Mouse (Mus musculus) adrenal gland, postnatal 25 days (tissue): ENCODE measurements at regions not wholly inside any gene's neighbourhood (a gene's known extent, or its start where the extent isn't known, plus 50 kb on each side); places are given as distances from the start of the nearest gene placed in this dataset.

Experiments
- DNase-seq: peaks from one replicate; pipeline ENCODE4 v3.0.0; 2021; ENCODE audit warnings: mixed read lengths

DNA sequence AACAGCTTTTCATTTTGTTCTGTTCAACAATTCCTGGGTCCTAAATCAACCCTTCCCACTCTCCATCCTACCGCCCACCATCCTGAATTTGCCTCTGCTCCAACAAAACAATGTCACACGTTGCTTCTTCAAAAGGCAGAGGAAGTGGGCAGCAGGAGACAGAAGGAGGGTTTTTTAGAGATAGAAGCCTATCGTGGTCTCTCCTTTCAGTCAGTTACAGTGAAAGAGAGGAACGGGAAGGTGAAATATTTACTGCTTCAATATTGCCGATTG is 181.7 kb downstream of the Rdh14 start:
- no peak for DNase-seq

DNA sequence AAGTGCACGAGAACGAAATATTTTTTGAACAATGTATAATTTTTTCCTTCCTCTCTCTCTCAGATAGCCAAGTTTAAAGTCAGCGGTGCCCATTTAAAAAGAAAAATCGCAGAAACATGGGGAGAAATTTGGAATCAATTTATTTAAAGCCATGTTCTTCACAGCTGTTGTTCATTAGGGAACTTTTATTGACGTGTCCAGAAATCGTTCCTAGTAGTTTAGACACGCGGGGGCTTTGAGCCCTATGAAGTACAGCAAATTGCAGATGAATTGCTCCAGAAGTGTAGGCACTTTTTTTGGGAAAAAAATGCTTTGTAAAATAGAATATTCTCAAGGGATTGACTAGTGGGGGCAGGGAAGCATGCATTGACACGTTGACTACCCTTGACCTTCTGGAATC is 182.8 kb downstream of the Rdh14 start:
- no peak for DNase-seq

DNA sequence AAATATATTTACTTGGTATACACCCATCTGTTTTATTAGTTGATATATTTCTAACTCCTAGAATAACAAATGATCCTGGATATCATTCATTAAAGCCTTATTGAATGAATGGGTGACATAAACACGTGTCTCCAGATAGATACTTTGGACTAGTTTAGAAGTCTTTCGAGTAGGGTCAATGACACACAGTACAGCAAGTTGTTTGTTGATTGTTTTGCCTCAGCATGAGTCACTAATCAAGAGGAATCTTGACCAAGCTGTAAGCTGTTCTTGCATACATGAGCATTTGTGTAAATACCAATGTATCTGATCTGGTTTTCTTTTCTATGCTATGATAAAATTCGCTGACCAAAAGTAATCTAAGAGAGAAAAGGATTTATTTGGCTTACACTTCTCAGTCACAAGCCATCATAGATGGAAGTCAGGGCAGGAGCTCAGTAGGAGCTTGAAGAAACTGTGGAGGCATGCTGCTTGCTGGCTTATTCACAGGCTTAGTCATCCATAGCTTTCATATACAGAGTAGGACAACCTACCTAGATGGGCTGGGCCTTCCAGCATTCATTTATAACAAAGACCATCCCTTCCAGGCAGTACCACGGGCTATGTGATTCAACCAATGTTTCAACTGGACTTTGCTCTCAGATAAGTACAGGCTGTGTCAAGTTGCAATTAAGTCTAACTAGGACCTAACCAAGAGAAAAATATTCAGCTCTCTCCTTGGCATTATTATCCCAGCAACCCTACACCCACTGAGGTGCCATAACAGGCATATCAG is 192.5 kb downstream of the Rdh14 start:
- DNase-seq, result no peak

DNA sequence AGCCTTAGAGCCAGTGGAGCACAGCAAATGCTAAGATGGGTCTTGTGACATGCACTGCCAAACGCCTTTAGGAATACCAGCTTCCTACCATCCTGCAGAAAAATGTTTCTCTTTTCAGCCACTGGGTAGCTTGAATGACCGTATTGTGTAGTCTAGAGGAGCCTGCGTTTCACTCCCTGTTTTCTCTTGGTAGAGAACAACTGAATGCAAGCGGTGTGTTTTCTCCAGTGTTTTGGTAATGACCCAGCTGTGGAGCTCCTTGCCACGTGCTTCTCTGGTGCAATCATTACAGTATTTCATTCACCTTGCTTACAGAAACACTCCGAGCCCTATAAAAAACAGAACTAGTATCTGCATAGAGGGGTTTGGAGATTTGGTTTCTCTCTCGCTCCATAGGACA is 193.5 kb downstream of the Rdh14 start:
- DNase-seq, result no peak

DNA sequence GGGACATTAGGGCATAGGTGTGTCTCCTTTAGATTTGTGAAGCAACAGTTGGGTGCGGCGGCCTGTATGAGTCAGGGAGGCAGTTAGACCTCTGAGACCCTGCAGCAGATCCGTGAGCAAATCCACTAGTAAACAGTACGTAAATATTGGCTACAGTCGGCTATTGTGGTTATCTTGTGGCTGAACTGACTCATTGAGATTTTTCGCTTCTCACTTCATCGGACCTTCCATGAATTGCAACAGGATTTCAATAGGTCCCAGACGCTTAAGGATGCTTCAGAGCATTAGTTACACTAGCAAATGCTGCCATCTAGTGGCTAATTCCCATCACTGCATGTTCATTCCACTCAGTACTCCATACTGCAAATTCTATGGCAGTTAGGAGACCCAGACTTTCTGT is 199.0 kb downstream of the Rdh14 start:
- peak; percentile 13 for DNase-seq

DNA sequence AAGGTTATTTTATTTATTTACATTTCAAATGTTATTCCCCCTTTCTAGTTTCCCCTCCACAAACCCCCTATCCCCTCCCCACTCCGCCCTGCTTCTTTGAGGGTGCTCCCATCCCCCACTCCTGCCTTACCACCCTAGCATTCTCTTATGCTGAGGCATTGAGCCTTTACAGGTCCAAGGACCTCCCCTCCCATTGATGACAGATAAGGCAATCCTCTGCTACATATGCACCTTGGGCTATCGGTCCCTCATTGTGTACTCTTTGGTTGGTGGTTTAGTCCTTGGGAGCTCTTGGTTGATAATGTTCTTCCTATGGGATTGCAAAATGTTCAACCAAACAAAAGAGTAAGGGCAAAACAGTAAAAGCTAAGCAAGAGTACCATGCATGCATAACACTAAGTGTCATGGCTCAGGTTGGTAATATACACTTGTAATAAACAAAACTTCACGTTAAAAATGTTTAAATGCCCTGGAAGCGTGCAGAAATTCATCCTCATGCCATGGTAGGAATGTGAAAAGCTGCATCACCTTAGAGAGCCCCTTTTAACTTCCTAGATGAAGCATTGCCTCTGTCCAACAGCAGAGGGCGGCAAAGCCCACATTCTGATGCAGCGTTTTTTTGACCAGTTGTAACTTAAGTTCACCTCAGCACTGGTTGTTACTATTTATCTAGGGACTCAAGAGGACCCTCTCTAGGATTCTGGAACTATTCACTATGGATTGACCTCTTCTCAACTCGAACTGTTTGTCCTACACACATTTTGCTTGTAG is 207.6 kb downstream of the Rdh14 start:
- DNase-seq, result peak; percentile 55

DNA sequence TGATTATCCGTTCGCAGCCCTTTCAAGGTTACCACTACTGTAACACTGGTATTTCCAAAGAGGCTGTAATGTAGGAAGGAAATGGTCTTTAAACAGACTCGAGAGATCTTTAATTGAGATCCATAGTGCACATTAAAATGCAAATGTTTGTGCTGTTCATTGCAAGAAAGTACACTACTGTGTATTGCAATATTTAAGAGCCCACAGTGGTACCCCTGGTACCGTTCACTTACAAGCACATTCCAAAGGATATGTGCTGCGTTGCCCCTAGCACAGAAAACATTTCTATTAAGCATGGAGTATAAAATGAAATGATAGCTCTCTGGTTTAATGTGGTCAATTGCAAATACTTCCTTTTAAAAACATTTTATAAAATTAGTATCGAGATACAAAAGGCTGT is 209.5 kb downstream of the Rdh14 start:
- no peak for DNase-seq

DNA sequence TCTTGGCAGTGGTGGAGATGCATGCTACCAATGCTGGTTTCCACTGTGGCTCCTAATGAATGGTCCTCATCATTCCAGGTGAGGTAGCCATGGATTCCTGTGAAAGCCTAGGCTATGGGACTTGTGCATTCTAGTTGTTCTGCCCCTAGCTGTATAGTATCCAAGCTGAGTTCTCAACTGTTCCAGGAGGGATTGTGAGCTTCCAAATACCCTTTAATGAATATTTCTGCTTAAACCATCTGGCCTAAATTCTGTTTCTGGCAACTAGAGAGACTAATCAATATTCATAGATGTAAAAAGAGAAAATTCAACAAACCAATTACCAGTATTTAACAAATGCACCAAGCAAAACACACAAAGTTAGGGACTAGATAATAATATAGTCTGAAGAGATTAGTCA is 227.7 kb downstream of the Rdh14 start:
- DNase-seq, result no peak

DNA sequence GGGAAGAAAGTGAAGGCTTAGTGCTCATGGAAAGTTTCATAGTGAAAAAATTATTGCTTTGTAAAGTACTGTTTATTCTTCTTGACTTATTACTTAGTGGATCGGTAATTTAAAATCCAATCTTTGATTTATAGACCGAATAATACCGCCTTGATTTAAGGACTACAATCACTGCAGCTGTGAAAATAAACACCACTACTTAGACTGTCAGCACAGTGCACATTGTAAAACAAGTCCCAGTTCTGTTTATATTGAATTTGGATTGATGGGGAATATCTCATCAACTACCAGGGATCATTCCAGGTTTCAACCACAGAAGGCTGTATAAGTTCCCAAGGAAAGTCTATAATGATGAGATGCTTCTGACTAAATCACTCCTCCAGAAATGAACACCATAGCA is 230.0 kb downstream of the Rdh14 start:
- DNase-seq, result no peak

DNA sequence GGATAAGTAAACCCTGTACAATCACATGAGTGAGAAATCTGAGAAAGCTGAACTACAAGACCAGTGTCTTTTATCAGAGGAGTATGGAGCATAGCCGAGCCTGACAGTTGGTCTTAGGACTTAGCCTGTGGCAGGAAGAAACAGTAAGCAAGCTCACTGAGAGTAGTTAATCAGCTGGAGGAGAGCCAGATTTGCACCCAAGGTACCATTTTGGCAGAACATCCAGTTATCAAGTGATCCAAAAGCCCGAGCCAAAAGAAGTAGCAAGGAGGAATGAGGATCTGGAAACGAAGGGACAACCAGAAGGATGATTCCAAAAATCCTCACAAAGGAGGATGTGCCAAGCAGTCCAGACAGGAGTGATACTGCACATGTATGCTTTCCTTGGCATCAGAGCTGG is 248.0 kb downstream of the Rdh14 start:
- no peak for DNase-seq

DNA sequence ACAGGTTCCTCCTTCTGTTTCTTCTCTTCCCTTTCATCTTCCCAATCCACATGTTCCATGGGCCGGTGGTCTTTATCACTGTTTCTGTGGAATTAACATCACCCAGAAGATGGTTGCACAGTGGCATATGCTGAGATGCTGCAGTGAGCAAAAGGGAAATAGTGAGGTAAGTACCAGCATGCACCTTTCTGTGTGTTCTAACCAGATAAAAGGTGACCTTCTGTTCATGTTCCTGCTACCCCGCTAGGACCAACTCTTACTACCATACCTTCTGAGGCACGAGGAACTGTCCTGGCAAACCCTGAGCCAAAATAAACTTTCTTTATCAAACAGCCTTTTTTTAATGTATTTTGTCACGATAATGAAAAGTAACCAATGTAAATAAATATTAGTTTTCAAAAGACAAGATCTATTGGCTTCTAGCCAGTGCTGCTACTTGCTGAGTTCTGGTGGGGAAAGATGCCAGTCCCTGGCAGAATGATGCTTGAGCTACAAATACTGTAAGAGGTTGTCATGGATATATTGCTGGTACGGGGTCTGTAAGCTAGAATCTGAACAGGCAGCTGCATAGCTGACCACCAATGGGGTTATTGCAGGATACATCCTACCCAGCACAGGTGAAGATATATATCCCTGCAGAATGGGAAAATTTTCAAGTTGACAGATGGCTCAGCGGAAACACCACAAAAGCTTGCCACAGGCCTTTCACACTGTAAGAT is 264.1 kb downstream of the Rdh14 start:
- no peak for DNase-seq

DNA sequence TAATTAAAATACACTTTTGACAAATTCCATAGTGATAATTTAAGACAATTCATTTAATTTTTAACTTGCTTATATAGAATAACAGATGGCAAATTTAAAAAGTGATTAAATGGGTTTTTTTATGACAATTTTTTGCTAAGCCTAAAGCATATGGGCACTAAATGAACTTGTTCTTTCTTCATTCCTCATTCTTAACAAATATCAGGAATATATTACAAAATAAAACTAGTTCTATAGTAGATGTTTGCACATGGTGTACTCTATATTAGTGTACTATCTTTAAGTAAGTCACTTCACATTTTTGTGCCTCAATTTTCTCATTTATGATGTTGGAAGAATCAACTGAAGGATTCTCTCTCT is 264.6 kb downstream of the Rdh14 start:
- no peak for DNase-seq

DNA sequence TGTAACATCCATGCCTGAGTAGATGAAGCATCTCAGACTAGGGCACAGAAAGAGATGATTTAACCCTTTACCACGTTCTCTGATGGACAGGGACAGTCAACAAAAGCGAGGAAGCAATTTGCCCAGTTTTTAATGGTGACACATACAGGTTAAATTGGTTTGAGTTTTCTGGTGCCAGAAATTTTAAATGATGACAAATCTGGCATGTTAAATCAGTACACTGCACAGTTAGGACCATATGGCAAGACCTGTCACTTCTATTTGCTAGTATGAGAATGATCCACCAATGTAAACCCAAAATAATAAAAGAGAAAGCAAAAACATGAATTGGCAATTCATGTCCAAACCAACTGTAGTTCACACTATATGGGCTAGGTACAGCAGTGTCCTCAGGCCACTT is 268.3 kb downstream of the Rdh14 start:
- no peak for DNase-seq

DNA sequence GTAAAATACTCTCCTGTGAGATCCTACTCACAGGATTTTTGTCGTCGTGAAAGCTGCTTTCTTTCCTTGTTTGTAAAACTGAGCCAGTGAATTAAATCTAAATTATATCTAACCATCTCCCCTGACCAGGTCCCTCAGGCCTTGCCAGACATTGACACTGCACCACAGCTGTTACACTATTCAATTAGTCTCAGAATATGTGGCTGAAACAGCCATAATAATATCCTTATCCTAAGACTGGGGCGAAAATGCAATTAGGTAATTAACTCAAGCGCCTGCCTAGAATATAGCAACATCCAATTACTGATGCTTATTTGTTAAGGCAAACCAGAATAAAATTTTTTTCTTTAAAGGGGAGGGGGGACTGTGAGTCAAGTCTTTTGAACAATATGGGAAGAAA is 296.2 kb downstream of the Rdh14 start:
- no peak for DNase-seq
